Mouse (Mus musculus): ENCODE results near the gene Nme4.

The Nme4 gene

GRCm38 (mm10) chr17:26068024-26068830 is 27.2 kb downstream of the Nme4 start:
- no peak for DNase-seq (ENCODE audit: low read depth, low spot score)

- DNase-seq (ENCODE audit: low read depth, low spot score): no peak
Measured at GRCm38 (mm10) chr17:26066488-26067020, 28.8 kb downstream of the Nme4 start.

GRCm38 (mm10) chr17:26064916-26065315 is 30.5 kb downstream of the Nme4 start:
- no peak for DNase-seq (ENCODE audit: low read depth, low spot score)

- DNase-seq (ENCODE audit: low read depth, low spot score): no peak
Measured at GRCm38 (mm10) chr17:26057787-26058567, 37.4 kb downstream of the Nme4 start.

GRCm38 (mm10) chr17:26057278-26057677 is 38.1 kb downstream of the Nme4 start:
- DNase-seq (ENCODE audit: low read depth, low spot score): no peak

GRCm38 (mm10) chr17:26055164-26055563 is 40.2 kb downstream of the Nme4 start:
- DNase-seq (ENCODE audit: low read depth, low spot score): no peak

- DNase-seq (ENCODE audit: low read depth, low spot score): no peak
Measured at GRCm38 (mm10) chr17:26054133-26054845, 41.1 kb downstream of the Nme4 start.

- DNase-seq (ENCODE audit: low read depth, low spot score): no peak
Measured at GRCm38 (mm10) chr17:26052706-26053105, 42.7 kb downstream of the Nme4 start.

GRCm38 (mm10) chr17:26052074-26052473 is 43.3 kb downstream of the Nme4 start:
- no peak for DNase-seq (ENCODE audit: low read depth, low spot score)

- DNase-seq (ENCODE audit: low read depth, low spot score): no peak
Measured at GRCm38 (mm10) chr17:26048118-26048517, 47.3 kb downstream of the Nme4 start.

GRCm38 (mm10) chr17:26046253-26046997 is 49.0 kb downstream of the Nme4 start:
- DNase-seq (ENCODE audit: low read depth, low spot score): no peak

GRCm38 (mm10) chr17:26045285-26045684 is 50.1 kb downstream of the Nme4 start:
- DNase-seq (ENCODE audit: low read depth, low spot score): no peak

GRCm38 (mm10) chr17:26043249-26043636 is 52.2 kb downstream of the Nme4 start:
- DNase-seq (ENCODE audit: low read depth, low spot score): no peak

GRCm38 (mm10) chr17:26042599-26043248 is 52.7 kb downstream of the Nme4 start:
- DNase-seq (ENCODE audit: low read depth, low spot score): no peak
